Mouse (Mus musculus) neural tube, embryonic 10.5 days (tissue): ENCODE data around the gene Elobl.

ENCODE experiments used
- DNase-seq: peaks from one replicate; pipeline ENCODE4 v3.0.0-alpha.2; 2017; ENCODE audit warnings: low spot score; ENCODE audit errors: extremely low spot score

Gene Elobl

GRCm38 (mm10) chr11:88937886-88938285, 28.8 kb downstream of the Elobl start:
- no peak for DNase-seq

GRCm38 (mm10) chr11:88934089-88935000, 32.4 kb downstream of the Elobl start:
- no peak for DNase-seq

DNA sequence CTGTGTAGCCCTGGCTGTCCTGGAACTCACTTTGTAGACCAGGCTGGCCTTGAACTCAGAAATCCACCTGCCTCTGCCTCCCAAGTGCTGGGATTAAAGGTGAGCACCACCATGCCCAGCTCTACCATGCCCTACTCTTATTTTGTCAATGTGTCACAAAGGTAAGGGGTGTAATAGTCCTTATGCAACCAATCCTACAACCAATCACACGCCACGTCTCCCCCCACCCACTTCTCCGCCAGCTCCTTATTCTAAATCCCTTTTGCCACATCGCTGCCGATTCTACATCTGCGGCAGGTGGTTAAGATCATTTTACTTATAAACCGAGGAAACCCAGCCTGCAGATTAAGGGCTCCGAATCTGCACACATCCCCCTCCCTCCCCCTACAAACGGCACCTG, 33.7 kb downstream of the Elobl start:
- no peak for DNase-seq

- no peak for DNase-seq
Observed at GRCm38 (mm10) chr11:88931692-88932530, 34.8 kb downstream of the Elobl start.

GRCm38 (mm10) chr11:88926566-88926965, 40.2 kb downstream of the Elobl start:
- DNase-seq = no peak
